Mouse (Mus musculus) yolk sac, embryonic 10.5 days (tissue): ENCODE measurements around the gene Mroh7.

Experiments used
- DNase-seq: peaks from one replicate; pipeline ENCODE4 v3.0.0-alpha.2; 2017; ENCODE audit warnings: low spot score

Gene Mroh7

DNA sequence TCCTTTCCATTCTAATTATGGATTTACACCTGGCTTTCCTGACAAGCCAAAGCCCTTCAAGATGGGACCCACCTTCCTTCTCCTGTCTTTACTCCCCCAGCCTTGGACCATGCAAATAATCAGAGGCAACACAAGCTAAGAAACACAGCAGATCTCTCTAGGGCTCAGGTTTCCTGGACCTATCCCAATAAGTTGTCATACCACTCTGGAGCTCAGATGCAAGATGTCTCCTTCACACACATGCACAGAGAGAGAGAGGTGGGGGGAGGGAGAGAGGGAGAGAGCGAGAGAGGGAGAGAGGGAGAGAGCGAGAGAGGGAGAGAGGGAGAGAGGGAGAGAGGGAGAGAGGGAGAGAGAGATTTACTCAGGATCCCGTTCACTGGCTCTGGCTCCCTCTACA lies 98.4 kb downstream of the Mroh7 start:
- DNase-seq = no peak
